Mouse (Mus musculus): ENCODE measurements at regions not wholly inside any gene's neighbourhood (a gene's known extent, or its start where the extent isn't known, plus 50 kb on each side); places are given as distances from the start of the nearest gene placed in this dataset.

GRCm38 (mm10) chr9:116277736-116278135 is 102.6 kb upstream of the Tgfbr2 start:
- no peak for DNase-seq

GRCm38 (mm10) chr9:116276141-116276540 is 101.0 kb upstream of the Tgfbr2 start:
- peak; percentile 21 for DNase-seq

GRCm38 (mm10) chr9:116272446-116272845 is 97.3 kb upstream of the Tgfbr2 start:
- no peak for DNase-seq

GRCm38 (mm10) chr9:116270417-116270828 is 95.3 kb upstream of the Tgfbr2 start:
- DNase-seq: no peak

- DNase-seq: no peak
Observed at GRCm38 (mm10) chr9:116267411-116267810, 92.3 kb upstream of the Tgfbr2 start.

- DNase-seq: no peak
Observed at GRCm38 (mm10) chr9:116263833-116264232, 88.7 kb upstream of the Tgfbr2 start.

- DNase-seq: no peak
Observed at GRCm38 (mm10) chr9:116259569-116259968, 84.4 kb upstream of the Tgfbr2 start.

- DNase-seq: no peak
Observed at GRCm38 (mm10) chr9:116253546-116253945, 78.4 kb upstream of the Tgfbr2 start.

- peak; percentile 35 for DNase-seq
Observed at GRCm38 (mm10) chr9:116252788-116253187, 77.6 kb upstream of the Tgfbr2 start.

GRCm38 (mm10) chr9:116249791-116250190 is 74.6 kb upstream of the Tgfbr2 start:
- no peak for DNase-seq

- DNase-seq: no peak
Observed at GRCm38 (mm10) chr9:116245136-116245535, 70.0 kb upstream of the Tgfbr2 start.

- no peak for DNase-seq
Observed at GRCm38 (mm10) chr9:116244619-116244899, 69.4 kb upstream of the Tgfbr2 start.

GRCm38 (mm10) chr9:116243775-116244618 is 68.8 kb upstream of the Tgfbr2 start:
- no peak for DNase-seq

GRCm38 (mm10) chr9:116241933-116242526 is 66.9 kb upstream of the Tgfbr2 start:
- DNase-seq: no peak

- no peak for DNase-seq
Observed at GRCm38 (mm10) chr9:116241290-116241689, 66.1 kb upstream of the Tgfbr2 start.

GRCm38 (mm10) chr9:116236836-116237235 is 61.7 kb upstream of the Tgfbr2 start:
- DNase-seq: no peak

GRCm38 (mm10) chr9:116234170-116234569 is 59.0 kb upstream of the Tgfbr2 start:
- DNase-seq: no peak

- DNase-seq: no peak
Observed at GRCm38 (mm10) chr9:116232386-116232785, 57.2 kb upstream of the Tgfbr2 start.

- no peak for DNase-seq
Observed at GRCm38 (mm10) chr9:116231351-116232311, 56.5 kb upstream of the Tgfbr2 start.

GRCm38 (mm10) chr9:116230346-116230745 is 55.2 kb upstream of the Tgfbr2 start:
- no peak for DNase-seq

GRCm38 (mm10) chr9:116228443-116228842 is 53.3 kb upstream of the Tgfbr2 start:
- DNase-seq: peak; percentile 25

- no peak for DNase-seq
Observed at GRCm38 (mm10) chr9:116227738-116228137, 52.6 kb upstream of the Tgfbr2 start.
